Mouse (Mus musculus) forebrain, embryonic 15.5 days (tissue): ENCODE measurements around the gene Cacnb3. TPM values are rescaled to one million over a fixed set of nuclear protein-coding genes. Genes with fewer than 3 reads are reported as not detected.

Experiments used
- ATAC-seq: fragments of 200-750 bp; cut with Nextera tagmentation; replicated peaks from 2 replicates; pipeline ENCODE4 v1.8.0; 2017; ENCODE audit warnings: mild to moderate bottlenecking, moderate TSS enrichment, moderate library complexity
- H3K27ac ChIP-seq: fragments of 300-500 bp; sonication (generic); replicated peaks from 2 replicates; pipeline ENCODE4 v1.5.1; 2015; ENCODE audit warnings: mild to moderate bottlenecking, inconsistent platforms
- H3K27me3 ChIP-seq: fragments of 300-500 bp; sonication (generic); 2 replicates; pipeline ENCODE4 v1.6.1; 2015; ENCODE audit warnings: inconsistent platforms
- H3K36me3 ChIP-seq: fragments of 300-500 bp; sonication (generic); 2 replicates; pipeline ENCODE4 v1.6.1; 2015; ENCODE audit warnings: mild to moderate bottlenecking, inconsistent platforms
- H3K4me1 ChIP-seq: fragments of 300-500 bp; sonication (generic); 2 replicates; pipeline ENCODE4 v1.6.1; 2015; ENCODE audit warnings: inconsistent platforms
- H3K4me2 ChIP-seq: fragments of 300-500 bp; sonication (generic); replicated peaks from 2 replicates; pipeline ENCODE4 v1.6.1; 2015; ENCODE audit warnings: mild to moderate bottlenecking, inconsistent platforms
- H3K4me3 ChIP-seq: fragments of 300-500 bp; sonication (generic); 2 replicates; pipeline ENCODE4 v1.5.1; 2015; ENCODE audit warnings: mild to moderate bottlenecking, inconsistent platforms
- H3K9ac ChIP-seq: fragments of 300-500 bp; sonication (generic); replicated peaks from 2 replicates; pipeline ENCODE4 v1.6.1; 2015; ENCODE audit warnings: mild to moderate bottlenecking, inconsistent platforms
- H3K9me3 ChIP-seq: fragments of 300-500 bp; sonication (generic); 2 replicates; pipeline ENCODE4 v1.6.1; 2016; ENCODE audit warnings: inconsistent platforms
- WGBS: fragments of 180-500 bp; shearing (Covaris S2); methylation state at CpG from one replicate; pipeline ENCODE4 v1.1.7; 2015; ENCODE audit warnings: mixed read lengths; 5-methylcytosine and 5-hydroxymethylcytosine counted together
- polyA plus RNA-seq: library from polyadenylated mRNA; unstranded; fragments of >200 nt; fragmentation: Nextera tagmentation; extraction: Ambion mirVana; gene quantifications from 2 replicates; pipeline ENCODE4 v1.2.1, GENCODE M21; 2015

Gene Cacnb3
- polyA plus RNA-seq, 1 experiment from 2014 or later = 138 TPM

GRCm38 (mm10) chr15:98645057-98646026, 14.7 kb downstream of the Cacnb3 start:
- Histone ChIP-seq H3K4me3 (no peak overlapping the region), H3K27me3 (no peaks in the 10 kb centered on the region), H3K36me3 (peaks cover 94% of the 10 kb centered on the region), H3K9me3 (no peaks in the 10 kb centered on the region), H3K4me1 (no peaks in the 10 kb centered on the region), H3K4me2 (no peak overlapping the region), H3K27ac (no peak overlapping the region), H3K9ac (no peak overlapping the region)
- 0 out of 2 replicates have a peak, but pooled peaks have one; percentile 27 for ATAC-seq
- 94% methylated on average over 24 of the region's 24 CpGs for WGBS

- no peaks in the 10 kb centered on the region for H3K9me3 ChIP-seq
- no peak overlapping the region for H3K9ac ChIP-seq
- no peak overlapping the region for H3K4me3 ChIP-seq
- no peak for ATAC-seq
- 67% methylated on average over 7 of the region's 8 CpGs for WGBS
- no peaks in the 10 kb centered on the region for H3K4me1 ChIP-seq
- peaks cover 94% of the 10 kb centered on the region for H3K36me3 ChIP-seq
- H3K27me3 ChIP-seq = no peaks in the 10 kb centered on the region
- H3K27ac ChIP-seq = 0 out of 2 replicates have a peak overlapping the region, but pooled peaks have one; percentile 31
- H3K4me2 ChIP-seq = no peak overlapping the region
These were observed 16.1 kb downstream of the Cacnb3 start for GRCm38 (mm10) chr15:98646737-98647136.

DNA sequence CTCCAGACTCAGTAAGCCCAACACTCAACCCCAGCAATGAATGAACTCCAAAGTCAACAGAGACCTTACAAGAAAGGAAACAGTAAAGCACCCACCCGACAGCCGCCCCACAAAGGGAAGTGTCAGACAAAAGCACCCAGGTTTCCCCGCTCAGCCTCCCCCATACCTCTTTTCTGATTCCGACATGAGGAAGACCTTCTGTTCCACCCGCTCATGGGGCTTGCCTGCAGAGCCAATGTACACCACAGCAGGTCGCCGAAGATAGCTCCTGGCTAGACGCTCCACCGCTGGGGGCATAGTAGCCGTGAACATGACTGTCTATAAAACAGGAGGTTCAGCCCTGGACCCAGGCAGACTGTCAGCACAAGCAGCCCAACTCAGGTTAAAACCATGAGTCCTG, 16.7 kb downstream of the Cacnb3 start:
- no peak for ATAC-seq
- Histone ChIP-seq H3K27ac (no peak overlapping the region), H3K4me3 (no peak overlapping the region)

DNA sequence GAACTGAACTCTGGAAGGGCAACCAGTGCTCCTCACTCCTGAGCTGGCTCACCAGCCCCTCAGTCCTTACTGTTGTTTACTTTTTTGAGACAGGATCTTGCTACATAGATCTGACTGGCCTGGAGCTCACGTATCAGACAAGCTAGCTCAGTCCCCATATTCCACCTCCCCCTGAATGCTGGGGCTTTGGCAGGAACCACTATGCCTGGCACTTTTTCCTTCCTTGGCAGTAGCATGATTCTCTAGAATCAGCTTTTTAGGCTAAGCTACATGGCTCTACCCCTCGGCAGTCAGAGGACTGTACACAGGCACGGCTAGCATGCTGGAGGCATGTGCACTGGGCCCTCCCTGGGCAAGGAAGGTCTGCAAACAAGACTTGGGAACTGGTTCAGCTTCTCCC, 17.4 kb downstream of the Cacnb3 start:
- no peaks in the 10 kb centered on the region for H3K4me1 ChIP-seq

More for the DNA sequence above, 16.7 kb downstream of the Cacnb3 start:
- Histone ChIP-seq H3K4me2 (no peak overlapping the region), H3K9ac (no peak overlapping the region), H3K36me3 (peaks cover 94% of the 10 kb centered on the region), H3K27me3 (no peaks in the 10 kb centered on the region), H3K9me3 (no peaks in the 10 kb centered on the region), H3K4me1 (no peaks in the 10 kb centered on the region)
- WGBS = 89% methylated on average over 10 of the region's 10 CpGs

GRCm38 (mm10) chr15:98651431-98651830, 20.8 kb downstream of the Cacnb3 start:
- H3K9me3 ChIP-seq = no peaks in the 10 kb centered on the region
- H3K27me3 ChIP-seq = no peaks in the 10 kb centered on the region
- no peaks in the 10 kb centered on the region for H3K4me1 ChIP-seq
- H3K9ac ChIP-seq = no peak overlapping the region
- H3K4me3 ChIP-seq = no peak overlapping the region
- H3K27ac ChIP-seq = no peak overlapping the region
- WGBS = 93% methylated on average over 15 of the region's 15 CpGs
- H3K36me3 ChIP-seq = peaks cover 88% of the 10 kb centered on the region
- ATAC-seq = no peak
- no peak overlapping the region for H3K4me2 ChIP-seq

More for the DNA sequence above, 17.4 kb downstream of the Cacnb3 start:
- Histone ChIP-seq H3K4me3 (no peak overlapping the region), H3K27me3 (no peaks in the 10 kb centered on the region), H3K27ac (no peak overlapping the region), H3K9ac (no peak overlapping the region), H3K36me3 (peaks cover 94% of the 10 kb centered on the region), H3K9me3 (no peaks in the 10 kb centered on the region), H3K4me2 (no peak overlapping the region)
- ATAC-seq = no peak
- WGBS = 91% methylated on average over 3 of the region's 3 CpGs

DNA sequence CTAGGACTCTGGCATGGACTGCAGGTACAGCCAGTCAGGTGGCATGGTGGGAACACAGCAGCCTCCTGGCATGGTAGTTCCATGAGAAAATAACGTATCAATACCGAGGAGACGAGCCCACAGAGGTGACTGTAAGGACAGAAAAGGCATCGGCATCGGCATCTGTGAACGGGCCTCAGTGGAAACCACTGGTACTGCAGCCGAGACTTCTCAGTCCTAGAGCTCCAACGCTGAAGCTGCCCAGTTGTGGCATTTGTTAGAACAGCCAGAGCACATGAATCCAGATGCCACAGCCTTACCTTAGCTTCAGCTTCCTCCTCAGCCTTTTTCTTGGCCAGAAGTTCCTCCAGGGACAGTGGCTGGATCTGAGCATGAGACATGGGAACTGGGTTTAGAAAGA, 21.5 kb downstream of the Cacnb3 start:
- whole genome bisulfite sequencing = 95% methylated on average over 8 of the region's 8 CpGs
- no peak overlapping the region for H3K9ac ChIP-seq
- no peak overlapping the region for H3K4me2 ChIP-seq
- no peaks in the 10 kb centered on the region for H3K4me1 ChIP-seq
- no peak overlapping the region for H3K27ac ChIP-seq
- H3K4me3 ChIP-seq = no peak overlapping the region
- H3K36me3 ChIP-seq = peaks cover 89% of the 10 kb centered on the region
- no peak for ATAC-seq
- no peaks in the 10 kb centered on the region for H3K9me3 ChIP-seq
- no peaks in the 10 kb centered on the region for H3K27me3 ChIP-seq

- H3K36me3 ChIP-seq = peaks cover 54% of the 10 kb centered on the region
- H3K27me3 ChIP-seq = no peaks in the 10 kb centered on the region
- no peak overlapping the region for H3K9ac ChIP-seq
- 81% methylated on average over 15 of the region's 15 CpGs for WGBS
- H3K4me1 ChIP-seq = peaks cover 14% of the 10 kb centered on the region
- H3K27ac ChIP-seq = no peak overlapping the region
- ATAC-seq = no peak
- no peak overlapping the region for H3K4me3 ChIP-seq
- no peak overlapping the region for H3K4me2 ChIP-seq
- H3K9me3 ChIP-seq = no peaks in the 10 kb centered on the region
These were observed 26.5 kb downstream of the Cacnb3 start for GRCm38 (mm10) chr15:98656982-98657751.

DNA sequence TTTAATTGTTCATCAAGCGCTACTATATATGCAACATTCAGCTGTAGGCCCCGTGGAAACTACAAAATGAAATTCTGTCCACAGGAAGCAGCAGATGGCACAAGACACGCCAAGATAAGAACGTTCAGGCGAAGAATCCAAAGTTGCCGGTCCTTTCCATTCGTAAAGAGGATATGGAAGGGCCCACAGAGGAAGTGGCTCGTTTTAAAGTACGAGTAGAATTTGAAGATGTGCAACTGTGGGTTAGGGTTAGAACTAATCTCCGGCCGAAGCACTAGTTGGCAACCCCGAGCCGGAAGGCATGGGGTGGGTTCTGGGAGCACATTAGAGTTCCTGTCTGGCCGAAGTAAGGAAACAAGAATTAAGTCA, 31.5 kb downstream of the Cacnb3 start:
- WGBS = under 1% methylated on average over 14 of the region's 14 CpGs
- Histone ChIP-seq H3K4me3 (peak overlapping the region; percentile 71), H3K4me2 (peak overlapping the region; percentile 74), H3K9ac (peak overlapping the region; percentile 93), H3K27me3 (no peaks in the 10 kb centered on the region), H3K27ac (peak overlapping the region; percentile 88), H3K4me1 (peaks cover 14% of the 10 kb centered on the region), H3K36me3 (peaks cover 12% of the 10 kb centered on the region), H3K9me3 (no peaks in the 10 kb centered on the region)
- peak; percentile 6 for ATAC-seq

- 4% methylated on average over 48 of the region's 48 CpGs for WGBS
- Histone ChIP-seq H3K4me3 (peak within 1 kb of the TSS; percentile 71), H3K9me3 (no peaks in the 10 kb centered on the region), H3K4me2 (peak within 1 kb of the TSS; percentile 74), H3K27ac (peak within 1 kb of the TSS; percentile 88), H3K36me3 (peaks cover 6% of the 10 kb centered on the region), H3K9ac (peak within 1 kb of the TSS; percentile 93), H3K4me1 (peaks cover 14% of the 10 kb centered on the region), H3K27me3 (no peaks in the 10 kb centered on the region)
- peak; percentile 97 for ATAC-seq
These were observed 32.2 kb downstream of the Cacnb3 start, which contains the start of gene Ddx23 for GRCm38 (mm10) chr15:98662567-98663545. TSS of gene Ddx23 (minus strand) at chr15:98662894.

DNA sequence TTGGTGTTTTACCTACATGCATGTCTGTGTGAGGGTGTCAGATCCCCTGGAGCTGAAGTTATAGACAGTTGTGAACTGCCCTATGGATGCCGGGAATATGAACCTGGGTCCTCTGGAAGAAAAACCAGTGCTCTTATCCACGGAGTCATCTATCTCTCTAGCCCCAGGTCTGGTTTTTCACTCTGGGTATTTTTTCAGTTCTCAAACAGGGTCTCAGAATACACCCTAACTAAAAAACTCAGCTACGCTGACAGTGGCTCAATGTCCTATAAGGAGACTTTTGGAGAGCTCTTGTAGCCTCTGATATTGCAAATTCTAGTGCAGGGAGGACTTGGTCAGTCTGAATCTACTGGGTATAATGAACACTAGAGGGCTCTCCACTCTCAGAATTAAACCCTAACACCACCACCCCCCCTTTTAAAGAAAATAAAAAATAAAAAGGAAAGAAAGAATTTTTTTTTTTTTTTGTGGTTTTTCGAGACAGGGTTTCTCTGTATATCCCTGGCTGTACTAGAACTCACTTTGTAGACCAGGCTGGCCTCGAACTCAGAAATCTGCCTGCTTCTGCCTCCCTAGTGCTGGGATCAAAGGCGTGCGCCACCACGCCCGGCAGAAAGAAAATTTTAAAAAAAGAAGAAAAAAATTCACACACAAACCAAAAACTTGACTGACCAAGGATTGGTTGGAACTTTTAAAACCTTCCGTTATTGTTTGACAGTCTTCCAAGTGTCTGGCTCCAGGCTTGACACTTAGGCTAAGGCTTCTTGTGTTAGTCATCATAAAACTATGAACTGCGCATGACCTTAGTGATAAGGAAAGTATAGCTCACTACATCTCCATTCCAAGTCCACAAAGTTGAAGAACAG, 33.6 kb downstream of the Cacnb3 start:
- no peaks in the 10 kb centered on the region; the same call in 1 of the 2 replicates for H3K36me3 ChIP-seq
- H3K27me3 ChIP-seq = no peaks in the 10 kb centered on the region
- no peaks in the 10 kb centered on the region for H3K9me3 ChIP-seq
- ATAC-seq = no peak
- H3K4me2 ChIP-seq = no peak overlapping the region
- WGBS = 82% methylated on average over 11 of the region's 11 CpGs
- no peak overlapping the region for H3K4me3 ChIP-seq
- no peak overlapping the region for H3K9ac ChIP-seq
- H3K4me1 ChIP-seq = peaks cover 14% of the 10 kb centered on the region
- H3K27ac ChIP-seq = no peak overlapping the region
